Mouse (Mus musculus) megakaryocyte, embryonic 14.5 days (primary cell): ENCODE data around the gene Osbpl3.

Experiments used
- FLI1 ChIP-seq: IDR thresholded peaks from 2 replicates; pipeline ENCODE4 v1.6.1; 2012; ENCODE audit warnings: low read length, inconsistent platforms, mixed read lengths
- GATA1 ChIP-seq: IDR thresholded peaks from 3 replicates; pipeline ENCODE4 v1.6.1; 2012; ENCODE audit warnings: mixed read lengths, low read length, inconsistent platforms, borderline replicate concordance

GRCm38 (mm10) chr6:50404698-50405097 lies 51.3 kb downstream of the Osbpl3 start:
- TF ChIP-seq GATA1: no peak
- TF ChIP-seq FLI1: no peak
